23 mouse cellular contexts compared by ENCODE assay signal in the genomic region with DNA sequence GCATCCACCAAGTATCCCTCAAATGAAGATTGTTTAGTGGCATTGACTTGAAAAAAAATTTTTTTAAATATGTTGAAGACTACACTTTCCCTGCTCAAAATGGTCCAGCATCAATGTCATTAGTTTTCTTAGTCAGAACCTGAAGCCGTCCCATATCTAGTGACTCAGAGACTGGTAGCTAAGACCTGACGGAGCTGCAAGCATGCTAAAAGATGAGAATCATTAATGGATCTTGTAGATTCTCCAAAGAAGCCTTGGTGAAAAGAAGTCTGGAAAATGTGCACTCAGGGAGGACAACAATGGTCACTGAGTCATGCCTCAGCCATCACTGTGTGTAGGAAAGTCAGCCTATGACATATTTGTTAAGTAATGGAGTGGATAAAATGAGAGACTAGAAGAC.
"Had no signal": no experiment of that assay in that cellular context is flagged by ENCODE, and none has a peak within 500 bp of the region (broad histone marks: within the 10 kb centered on the region; RNA-seq: fewer than 3 reads in every experiment).

No protein-coding gene starts in this region.

- DNase-seq: gastrocnemius, adult 2 months; gastrocnemius, postnatal 14 days; gastrocnemius, postnatal 36 days; heart, adult 18-20 months; heart, postnatal 14 days; heart, postnatal 36 days; kidney, adult 11 months; kidney, adult 2 months; kidney, adult 9 months; kidney, postnatal 14 days; kidney, postnatal 36 days; layer of hippocampus, adult 9-11 months; layer of hippocampus, postnatal 36 days; left cerebral cortex, postnatal 4 days had no signal

- H3K36me3 ChIP-seq: heart, embryonic 13.5 days; heart, embryonic 15.5 days; hindbrain, embryonic 13.5 days; hindbrain, embryonic 15.5 days; kidney, embryonic 15.5 days; limb, embryonic 13.5 days; limb, embryonic 15.5 days; liver, embryonic 12.5 days had no signal

- H3K4me2 ChIP-seq: heart, embryonic 11.5 days; heart, embryonic 13.5 days; heart, embryonic 15.5 days; hindbrain, embryonic 13.5 days; hindbrain, embryonic 15.5 days; kidney, embryonic 15.5 days; limb, embryonic 13.5 days; limb, embryonic 15.5 days; liver, embryonic 12.5 days had no signal

- H3K27me3 ChIP-seq: heart, embryonic 13.5 days; heart, embryonic 15.5 days; hindbrain, embryonic 13.5 days; hindbrain, embryonic 15.5 days; kidney, embryonic 15.5 days; limb, embryonic 13.5 days; limb, embryonic 15.5 days; liver, embryonic 12.5 days had no signal

- H3K4me3 ChIP-seq: gastrocnemius, adult 2 months; heart, embryonic 13.5 days; heart, embryonic 15.5 days; hindbrain, embryonic 13.5 days; hindbrain, embryonic 15.5 days; kidney, embryonic 15.5 days; limb, embryonic 13.5 days; limb, embryonic 15.5 days; liver, embryonic 12.5 days had no signal
